Mouse (Mus musculus) CH12.LX (cell line): Measurements from ENCODE around the gene Tmem104.

Experiments used
- BHLHE40 ChIP-seq: IDR thresholded peaks from 2 replicates; pipeline ENCODE4 v1.6.1; 2011; ENCODE audit warnings: mild to moderate bottlenecking, low read depth, low read length, improper control_type of control experiment
- CHD2 ChIP-seq: IDR thresholded peaks from 2 replicates; pipeline ENCODE4 v1.6.1; 2011; ENCODE audit warnings: low read length, improper control_type of control experiment
- CTCF ChIP-seq, 2 experiments: IDR thresholded peaks in 1 of 2; conservative IDR thresholded peaks in 1 of 2; 2 replicates each; pipeline ENCODE4 v1.5.1; 2011 to 2012; ENCODE audit warnings: low read depth in 2 of 2, low read length in 2 of 2, improper control_type of control experiment in 1 of 2, inconsistent platforms in 1 of 2, mild to moderate bottlenecking in 1 of 2, moderate library complexity in 1 of 2
- GABPA ChIP-seq: IDR thresholded peaks from 2 replicates; pipeline ENCODE4 v1.6.1; 2012; ENCODE audit warnings: low read depth, low read length, improper control_type of control experiment, inconsistent platforms; ENCODE audit not compliant: insufficient replicate concordance
- NELFE ChIP-seq: IDR thresholded peaks from 2 replicates; pipeline ENCODE4 v1.6.1; 2011; ENCODE audit warnings: low read depth, low read length, improper control_type of control experiment
- POLR2A ChIP-seq: IDR thresholded peaks from 2 replicates; pipeline ENCODE4 v1.6.1; 2011; ENCODE audit warnings: low read depth, mild to moderate bottlenecking, improper control_type of control experiment, low read length
- RCOR1 ChIP-seq: conservative IDR thresholded peaks from 2 replicates; pipeline ENCODE4 v1.6.1; 2012; ENCODE audit warnings: low read depth, mild to moderate bottlenecking, inconsistent platforms, low read length, improper control_type of control experiment
- SMC3 ChIP-seq: IDR thresholded peaks from 2 replicates; pipeline ENCODE4 v1.6.1; 2011; ENCODE audit warnings: low read depth, low read length, improper control_type of control experiment
- TCF12 ChIP-seq: IDR thresholded peaks from 2 replicates; pipeline ENCODE4 v1.6.1; 2014; ENCODE audit warnings: low read depth, mild to moderate bottlenecking, inconsistent platforms, low read length, improper control_type of control experiment
- USF2 ChIP-seq: conservative IDR thresholded peaks from 2 replicates; pipeline ENCODE4 v1.6.1; 2011; ENCODE audit warnings: low read depth, low read length, improper control_type of control experiment
- ZC3H11A ChIP-seq: IDR thresholded peaks from 2 replicates; pipeline ENCODE4 v1.6.1; 2012; ENCODE audit warnings: low read depth, mild to moderate bottlenecking, inconsistent platforms, low read length, improper control_type of control experiment
- ZMIZ1 ChIP-seq: IDR thresholded peaks from 2 replicates; pipeline ENCODE4 v1.6.1; 2012; ENCODE audit warnings: low read depth, mild to moderate bottlenecking, inconsistent platforms, low read length, improper control_type of control experiment

- no peak for TF ChIP-seq USF2
- TF ChIP-seq CHD2: no peak
- TF ChIP-seq RCOR1: no peak
- TF ChIP-seq ZC3H11A: no peak
- TF ChIP-seq NELFE: no peak
- TF ChIP-seq POLR2A: no peak
- TF ChIP-seq GABPA: no peak
- no peak for TF ChIP-seq BHLHE40
- TF ChIP-seq ZMIZ1: no peak
- TF ChIP-seq TCF12: no peak
- no peak for TF ChIP-seq CTCF (conservative IDR thresholded peaks at IDR 0.05 in 1 of 2, IDR thresholded peaks at IDR 0.05 in 1 of 2; ENCODE audit: low read depth in 2 of 2, low read length in 2 of 2)
- TF ChIP-seq SMC3: no peak
Measured at GRCm38 (mm10) chr11:115228430-115228829, 41.1 kb downstream of the Tmem104 start.
